Mouse (Mus musculus): ENCODE results near the gene Acox1. TPM values are rescaled to one million over a fixed set of nuclear protein-coding genes. Genes with fewer than 3 reads are reported as not detected.
A peak's percentile ranks its signal among the peaks of the same experiment; 100 is the strongest.

Gene Acox1
- polyA plus RNA-seq, 1 experiment from 2014 or later: 38.6 TPM

- Histone ChIP-seq H3K9ac (ENCODE audit: low read length) (peak overlapping the region; percentile 85), H3K27me3 (ENCODE audit: control insufficient read depth, insufficient read depth, low read length) (no peaks in the 10 kb centered on the region), H3K27ac (ENCODE audit: low read length) (peak overlapping the region; percentile 97), H3K9me3 (replicated peaks; ENCODE audit: control insufficient read depth, low read length) (no peaks in the 10 kb centered on the region), H3K4me3 (ENCODE audit: low read length) (peak overlapping the region; percentile 86), H3K36me3 (ENCODE audit: control insufficient read depth, insufficient read depth) (peaks cover 6% of the 10 kb centered on the region; the same call in 1 of the 2 replicates), H3K4me1 (ENCODE audit: control insufficient read depth, insufficient read depth, low read length) (peaks cover 13% of the 10 kb centered on the region), H3K4me2 (ENCODE audit: low read depth, low read length) (peak overlapping the region; percentile 78)
- whole genome bisulfite sequencing: 5% methylated on average over 6 of the region's 6 CpGs
- 0 out of 2 replicates have a peak, but pooled peaks have one; percentile 12 for ATAC-seq (replicated peaks; ENCODE audit: extremely low read depth, insufficient read depth, low FRiP score)
Observed at GRCm38 (mm10) chr11:116167232-116167631, 31.6 kb downstream of the Acox1 start.

GRCm38 (mm10) chr11:116163002-116163401, 35.8 kb downstream of the Acox1 start:
- Histone ChIP-seq H3K27ac (ENCODE audit: low read length) (no peak overlapping the region), H3K9ac (ENCODE audit: low read length) (no peak overlapping the region), H3K4me1 (ENCODE audit: control insufficient read depth, insufficient read depth, low read length) (peaks cover 13% of the 10 kb centered on the region), H3K4me3 (ENCODE audit: low read length) (no peak overlapping the region), H3K4me2 (ENCODE audit: low read depth, low read length) (no peak overlapping the region), H3K9me3 (replicated peaks; ENCODE audit: control insufficient read depth, low read length) (no peaks in the 10 kb centered on the region), H3K36me3 (ENCODE audit: control insufficient read depth, insufficient read depth) (peaks cover 9% of the 10 kb centered on the region; the same call in 1 of the 2 replicates), H3K27me3 (ENCODE audit: control insufficient read depth, insufficient read depth, low read length) (no peaks in the 10 kb centered on the region)
- 58% methylated on average over 9 of the region's 9 CpGs for WGBS
- ATAC-seq (replicated peaks; ENCODE audit: extremely low read depth, insufficient read depth, low FRiP score): no peak

GRCm38 (mm10) chr11:116162146-116162545, 36.7 kb downstream of the Acox1 start:
- H3K36me3 ChIP-seq (ENCODE audit: control insufficient read depth, insufficient read depth): peaks cover 10% of the 10 kb centered on the region; the same call in 1 of the 2 replicates
- no peak overlapping the region for H3K4me3 ChIP-seq (ENCODE audit: low read length)
- ATAC-seq (replicated peaks; ENCODE audit: extremely low read depth, insufficient read depth, low FRiP score): no peak
- no peaks in the 10 kb centered on the region for H3K27me3 ChIP-seq (ENCODE audit: control insufficient read depth, insufficient read depth, low read length)
- no peak overlapping the region for H3K4me2 ChIP-seq (ENCODE audit: low read depth, low read length)
- H3K9me3 ChIP-seq (replicated peaks; ENCODE audit: control insufficient read depth, low read length): no peaks in the 10 kb centered on the region
- 72% methylated on average over 10 of the region's 10 CpGs for WGBS
- no peak overlapping the region for H3K9ac ChIP-seq (ENCODE audit: low read length)
- H3K27ac ChIP-seq (ENCODE audit: low read length): no peak overlapping the region
- H3K4me1 ChIP-seq (ENCODE audit: control insufficient read depth, insufficient read depth, low read length): peaks cover 12% of the 10 kb centered on the region

- H3K9me3 ChIP-seq (replicated peaks; ENCODE audit: control insufficient read depth, low read length): no peaks in the 10 kb centered on the region
- WGBS: 66% methylated on average over 12 of the region's 12 CpGs
- H3K4me2 ChIP-seq (ENCODE audit: low read depth, low read length): no peak overlapping the region
- no peak overlapping the region for H3K9ac ChIP-seq (ENCODE audit: low read length)
- peaks cover 4% of the 10 kb centered on the region for H3K4me1 ChIP-seq (ENCODE audit: control insufficient read depth, insufficient read depth, low read length)
- ATAC-seq (replicated peaks; ENCODE audit: extremely low read depth, insufficient read depth, low FRiP score): no peak
- H3K27ac ChIP-seq (ENCODE audit: low read length): no peak overlapping the region
- no peak overlapping the region for H3K4me3 ChIP-seq (ENCODE audit: low read length)
- no peaks in the 10 kb centered on the region for H3K27me3 ChIP-seq (ENCODE audit: control insufficient read depth, insufficient read depth, low read length)
- peaks cover 12% of the 10 kb centered on the region; the same call in 1 of the 2 replicates for H3K36me3 ChIP-seq (ENCODE audit: control insufficient read depth, insufficient read depth)
Observed at GRCm38 (mm10) chr11:116161312-116161711, 37.5 kb downstream of the Acox1 start.

- ATAC-seq (replicated peaks; ENCODE audit: extremely low read depth, insufficient read depth, low FRiP score): no peak
- WGBS: 86% methylated on average over 2 of the region's 2 CpGs
- Histone ChIP-seq H3K27ac (ENCODE audit: low read length) (no peak overlapping the region), H3K4me3 (ENCODE audit: low read length) (no peak overlapping the region), H3K4me2 (ENCODE audit: low read depth, low read length) (no peak overlapping the region), H3K4me1 (ENCODE audit: control insufficient read depth, insufficient read depth, low read length) (no peaks in the 10 kb centered on the region), H3K36me3 (ENCODE audit: control insufficient read depth, insufficient read depth) (peaks cover 40% of the 10 kb centered on the region), H3K27me3 (ENCODE audit: control insufficient read depth, insufficient read depth, low read length) (no peaks in the 10 kb centered on the region), H3K9me3 (replicated peaks; ENCODE audit: control insufficient read depth, low read length) (no peaks in the 10 kb centered on the region), H3K9ac (ENCODE audit: low read length) (no peak overlapping the region)
Observed at GRCm38 (mm10) chr11:116150960-116151359, 47.9 kb downstream of the Acox1 start.

GRCm38 (mm10) chr11:116149341-116149740, 49.5 kb downstream of the Acox1 start:
- H3K27me3 ChIP-seq (ENCODE audit: control insufficient read depth, insufficient read depth, low read length): no peaks in the 10 kb centered on the region
- H3K4me1 ChIP-seq (ENCODE audit: control insufficient read depth, insufficient read depth, low read length): no peaks in the 10 kb centered on the region
- no peak overlapping the region for H3K4me3 ChIP-seq (ENCODE audit: low read length)
- H3K27ac ChIP-seq (ENCODE audit: low read length): no peak overlapping the region
- H3K4me2 ChIP-seq (ENCODE audit: low read depth, low read length): no peak overlapping the region
- H3K9ac ChIP-seq (ENCODE audit: low read length): no peak overlapping the region
- ATAC-seq (replicated peaks; ENCODE audit: extremely low read depth, insufficient read depth, low FRiP score): no peak
- peaks cover 44% of the 10 kb centered on the region for H3K36me3 ChIP-seq (ENCODE audit: control insufficient read depth, insufficient read depth)
- 84% methylated on average over 6 of the region's 6 CpGs for WGBS
- no peaks in the 10 kb centered on the region for H3K9me3 ChIP-seq (replicated peaks; ENCODE audit: control insufficient read depth, low read length)

GRCm38 (mm10) chr11:116148761-116149221, 50.1 kb downstream of the Acox1 start:
- Histone ChIP-seq H3K27ac (ENCODE audit: low read length) (no peak overlapping the region), H3K9ac (ENCODE audit: low read length) (no peak overlapping the region), H3K4me3 (ENCODE audit: low read length) (no peak overlapping the region), H3K36me3 (ENCODE audit: control insufficient read depth, insufficient read depth) (peaks cover 44% of the 10 kb centered on the region), H3K27me3 (ENCODE audit: control insufficient read depth, insufficient read depth, low read length) (no peaks in the 10 kb centered on the region), H3K9me3 (replicated peaks; ENCODE audit: control insufficient read depth, low read length) (no peaks in the 10 kb centered on the region), H3K4me1 (ENCODE audit: control insufficient read depth, insufficient read depth, low read length) (no peaks in the 10 kb centered on the region), H3K4me2 (ENCODE audit: low read depth, low read length) (no peak overlapping the region)
- ATAC-seq (replicated peaks; ENCODE audit: extremely low read depth, insufficient read depth, low FRiP score): no peak
- WGBS: 49% methylated on average over 20 of the region's 20 CpGs

- 75% methylated on average over 25 of the region's 25 CpGs for WGBS
- peaks cover 46% of the 10 kb centered on the region for H3K36me3 ChIP-seq (ENCODE audit: control insufficient read depth, insufficient read depth)
- H3K27me3 ChIP-seq (ENCODE audit: control insufficient read depth, insufficient read depth, low read length): no peaks in the 10 kb centered on the region
- ATAC-seq (replicated peaks; ENCODE audit: extremely low read depth, insufficient read depth, low FRiP score): no peak
- no peaks in the 10 kb centered on the region for H3K4me1 ChIP-seq (ENCODE audit: control insufficient read depth, insufficient read depth, low read length)
- H3K9me3 ChIP-seq (replicated peaks; ENCODE audit: control insufficient read depth, low read length): no peaks in the 10 kb centered on the region
- no peak overlapping the region for H3K9ac ChIP-seq (ENCODE audit: low read length)
- H3K27ac ChIP-seq (ENCODE audit: low read length): no peak overlapping the region
- no peak overlapping the region for H3K4me3 ChIP-seq (ENCODE audit: low read length)
- no peak overlapping the region for H3K4me2 ChIP-seq (ENCODE audit: low read depth, low read length)
Observed at GRCm38 (mm10) chr11:116146294-116146985, 52.4 kb downstream of the Acox1 start.

- no peak overlapping the region for H3K4me3 ChIP-seq (ENCODE audit: low read length)
- H3K4me2 ChIP-seq (ENCODE audit: low read depth, low read length): no peak overlapping the region
- no peak for ATAC-seq (replicated peaks; ENCODE audit: extremely low read depth, insufficient read depth, low FRiP score)
- no peaks in the 10 kb centered on the region for H3K4me1 ChIP-seq (ENCODE audit: control insufficient read depth, insufficient read depth, low read length)
- no peak overlapping the region for H3K9ac ChIP-seq (ENCODE audit: low read length)
- H3K27me3 ChIP-seq (ENCODE audit: control insufficient read depth, insufficient read depth, low read length): no peaks in the 10 kb centered on the region
- WGBS: 69% methylated on average over 18 of the region's 18 CpGs
- H3K36me3 ChIP-seq (ENCODE audit: control insufficient read depth, insufficient read depth): peaks cover 40% of the 10 kb centered on the region
- H3K27ac ChIP-seq (ENCODE audit: low read length): no peak overlapping the region
- H3K9me3 ChIP-seq (replicated peaks; ENCODE audit: control insufficient read depth, low read length): no peaks in the 10 kb centered on the region
Observed at GRCm38 (mm10) chr11:116145481-116146293, 53.2 kb downstream of the Acox1 start.
